Mouse (Mus musculus): ENCODE measurements at regions not wholly inside any gene's neighbourhood (a gene's known extent, or its start where the extent isn't known, plus 50 kb on each side); places are given as distances from the start of the nearest gene placed in this dataset.
"Not testable (repeated sequence)": the region's sequence is repeated elsewhere in the genome, so short reads cannot be mapped to it uniquely, and the experiment has no call there.

- no peak overlapping the region for H3K4me3 ChIP-seq
- WGBS (ENCODE audit: insufficient replicate concordance) = 53% methylated on average over 2 of the region's 2 CpGs
- no peaks in the 10 kb centered on the region for H3K36me3 ChIP-seq
- ATAC-seq = no peak
- no peaks in the 10 kb centered on the region for H3K9me3 ChIP-seq (replicated peaks)
- H3K9ac ChIP-seq = no peak overlapping the region
- H3K4me2 ChIP-seq = no peak overlapping the region
- no peak overlapping the region for H3K27ac ChIP-seq
- no peaks in the 10 kb centered on the region for H3K27me3 ChIP-seq (replicated peaks)
- no peaks in the 10 kb centered on the region for H3K4me1 ChIP-seq
Measured at GRCm38 (mm10) chr12:45287759-45288158, 213.2 kb upstream of the Stxbp6 start.

- Histone ChIP-seq H3K36me3 (no peaks in the 10 kb centered on the region), H3K27ac (no peak overlapping the region), H3K27me3 (replicated peaks) (no peaks in the 10 kb centered on the region), H3K9ac (no peak overlapping the region), H3K4me3 (no peak overlapping the region), H3K9me3 (replicated peaks) (no peaks in the 10 kb centered on the region), H3K4me1 (no peaks in the 10 kb centered on the region), H3K4me2 (no peak overlapping the region)
- no peak for ATAC-seq
- WGBS (ENCODE audit: insufficient replicate concordance) = 76% methylated on average over 5 of the region's 5 CpGs
Measured at GRCm38 (mm10) chr12:45256309-45256708, 181.8 kb upstream of the Stxbp6 start.

- no peak overlapping the region for H3K27ac ChIP-seq
- H3K4me1 ChIP-seq = no peaks in the 10 kb centered on the region
- no peak overlapping the region for H3K9ac ChIP-seq
- H3K4me2 ChIP-seq = no peak overlapping the region
- no peaks in the 10 kb centered on the region for H3K36me3 ChIP-seq
- no peaks in the 10 kb centered on the region for H3K9me3 ChIP-seq (replicated peaks)
- ATAC-seq = no peak
- no peaks in the 10 kb centered on the region for H3K27me3 ChIP-seq (replicated peaks)
- WGBS (ENCODE audit: insufficient replicate concordance) = 70% methylated on average over 1 of the region's 1 CpGs
- no peak overlapping the region for H3K4me3 ChIP-seq
Measured at GRCm38 (mm10) chr12:45211131-45211530, 136.6 kb upstream of the Stxbp6 start.

GRCm38 (mm10) chr12:45195304-45195920 is 120.9 kb upstream of the Stxbp6 start:
- WGBS (ENCODE audit: insufficient replicate concordance) = 58% methylated on average over 19 of the region's 19 CpGs

GRCm38 (mm10) chr12:45187149-45187548 is 112.6 kb upstream of the Stxbp6 start:
- WGBS (ENCODE audit: insufficient replicate concordance) = 7% methylated on average over 6 of the region's 6 CpGs
- Histone ChIP-seq H3K9ac (no peak overlapping the region), H3K27me3 (replicated peaks) (no peaks in the 10 kb centered on the region), H3K4me2 (no peak overlapping the region), H3K4me1 (no peaks in the 10 kb centered on the region), H3K4me3 (no peak overlapping the region), H3K36me3 (no peaks in the 10 kb centered on the region), H3K9me3 (replicated peaks) (no peaks in the 10 kb centered on the region), H3K27ac (no peak overlapping the region)
- ATAC-seq = no peak

More at GRCm38 (mm10) chr12:45195304-45195920, 120.9 kb upstream of the Stxbp6 start:
- Histone ChIP-seq H3K27me3 (replicated peaks) (no peaks in the 10 kb centered on the region), H3K9me3 (replicated peaks) (no peaks in the 10 kb centered on the region), H3K4me1 (no peaks in the 10 kb centered on the region), H3K9ac (no peak overlapping the region), H3K27ac (no peak overlapping the region), H3K4me2 (no peak overlapping the region), H3K36me3 (no peaks in the 10 kb centered on the region), H3K4me3 (no peak overlapping the region)
- ATAC-seq = no peak

- no peak for ATAC-seq
- no peak overlapping the region for H3K27ac ChIP-seq
- no peak overlapping the region for H3K4me3 ChIP-seq
- H3K9ac ChIP-seq = no peak overlapping the region
- no peaks in the 10 kb centered on the region for H3K9me3 ChIP-seq (replicated peaks)
- WGBS (ENCODE audit: insufficient replicate concordance) = 73% methylated on average over 3 of the region's 3 CpGs
- H3K27me3 ChIP-seq (replicated peaks) = no peaks in the 10 kb centered on the region
- H3K4me1 ChIP-seq = no peaks in the 10 kb centered on the region
- no peak overlapping the region for H3K4me2 ChIP-seq
- H3K36me3 ChIP-seq = no peaks in the 10 kb centered on the region
Measured at GRCm38 (mm10) chr12:45184510-45184909, 110.0 kb upstream of the Stxbp6 start.

GRCm38 (mm10) chr12:45177454-45177853 is 102.9 kb upstream of the Stxbp6 start:
- Histone ChIP-seq H3K27ac (no peak overlapping the region), H3K9me3 (replicated peaks) (no peaks in the 10 kb centered on the region), H3K36me3 (no peaks in the 10 kb centered on the region), H3K4me2 (no peak overlapping the region), H3K4me3 (no peak overlapping the region), H3K4me1 (no peaks in the 10 kb centered on the region), H3K27me3 (replicated peaks) (no peaks in the 10 kb centered on the region), H3K9ac (no peak overlapping the region)
- no peak for ATAC-seq
- WGBS (ENCODE audit: insufficient replicate concordance) = 56% methylated on average over 3 of the region's 3 CpGs

GRCm38 (mm10) chr12:45175259-45175658 is 100.8 kb upstream of the Stxbp6 start:
- ATAC-seq; H3K4me2 ChIP-seq; H3K4me1 ChIP-seq; H3K36me3 ChIP-seq; H3K4me3 ChIP-seq; H3K27ac ChIP-seq; H3K9me3 ChIP-seq (replicated peaks); H3K27me3 ChIP-seq (replicated peaks); H3K9ac ChIP-seq: not testable (repeated sequence)
- WGBS (ENCODE audit: insufficient replicate concordance) = 42% methylated on average over 2 of the region's 2 CpGs

- H3K36me3 ChIP-seq = no peaks in the 10 kb centered on the region
- no peak overlapping the region for H3K4me2 ChIP-seq
- no peak overlapping the region for H3K9ac ChIP-seq
- H3K9me3 ChIP-seq (replicated peaks) = no peaks in the 10 kb centered on the region
- peak; percentile 46; the same call in 1 of the 2 replicates for ATAC-seq
- no peak overlapping the region for H3K27ac ChIP-seq
- no peak overlapping the region for H3K4me3 ChIP-seq
- 32% methylated on average over 8 of the region's 8 CpGs for WGBS (ENCODE audit: insufficient replicate concordance)
- H3K4me1 ChIP-seq = no peaks in the 10 kb centered on the region
- no peaks in the 10 kb centered on the region for H3K27me3 ChIP-seq (replicated peaks)
Measured at GRCm38 (mm10) chr12:45171927-45172642, 97.6 kb upstream of the Stxbp6 start.

- no peaks in the 10 kb centered on the region for H3K4me1 ChIP-seq
- ATAC-seq = no peak
- 54% methylated on average over 4 of the region's 4 CpGs for WGBS (ENCODE audit: insufficient replicate concordance)
- H3K9me3 ChIP-seq (replicated peaks) = no peaks in the 10 kb centered on the region
- H3K27ac ChIP-seq = no peak overlapping the region
- H3K4me2 ChIP-seq = no peak overlapping the region
- no peaks in the 10 kb centered on the region for H3K36me3 ChIP-seq
- H3K9ac ChIP-seq = no peak overlapping the region
- no peak overlapping the region for H3K4me3 ChIP-seq
- no peaks in the 10 kb centered on the region for H3K27me3 ChIP-seq (replicated peaks)
Measured at GRCm38 (mm10) chr12:45162011-45162410, 87.5 kb upstream of the Stxbp6 start.

- not testable (repeated sequence) for H3K9me3 ChIP-seq (replicated peaks); H3K4me2 ChIP-seq; H3K36me3 ChIP-seq; H3K27me3 ChIP-seq (replicated peaks); H3K4me1 ChIP-seq; H3K4me3 ChIP-seq; H3K9ac ChIP-seq; H3K27ac ChIP-seq; ATAC-seq
- 58% methylated on average over 5 of the region's 5 CpGs for WGBS (ENCODE audit: insufficient replicate concordance)
Measured at GRCm38 (mm10) chr12:45161581-45161980, 87.1 kb upstream of the Stxbp6 start.

GRCm38 (mm10) chr12:45158986-45159385 is 84.5 kb upstream of the Stxbp6 start:
- Histone ChIP-seq H3K9me3 (replicated peaks) (no peaks in the 10 kb centered on the region), H3K36me3 (no peaks in the 10 kb centered on the region), H3K27me3 (replicated peaks) (no peaks in the 10 kb centered on the region), H3K9ac (no peak overlapping the region), H3K4me2 (no peak overlapping the region), H3K4me1 (no peaks in the 10 kb centered on the region), H3K27ac (no peak overlapping the region), H3K4me3 (no peak overlapping the region)
- no peak for ATAC-seq
- WGBS (ENCODE audit: insufficient replicate concordance) = 60% methylated on average over 3 of the region's 3 CpGs

Data from liver, embryonic 12.5 days (tissue).